Mouse (Mus musculus): ENCODE measurements at regions not wholly inside any gene's neighbourhood (a gene's known extent, or its start where the extent isn't known, plus 50 kb on each side); places are given as distances from the start of the nearest gene placed in this dataset.

- TF ChIP-seq CTCF (conservative IDR thresholded peaks at IDR 0.05; ENCODE audit: low read length) (no peak), NANOG (IDR thresholded peaks at IDR 0.05; ENCODE audit: borderline replicate concordance, low read length) (no peak)
Observed at GRCm38 (mm10) chr9:117966326-117966989, 73.8 kb upstream of the Azi2 start.

Data from E14TG2a.4 (cell line).